Mouse (Mus musculus): ENCODE measurements around the gene H2afy. TPM values are rescaled to one million over a fixed set of nuclear protein-coding genes. Genes with fewer than 3 reads are reported as not detected.

H2afy gene
- total RNA-seq, 2 experiments from 2014 or later = 98.3 to 102 TPM

- DNase-seq (ENCODE audit: low spot score in 2 of 2) = no peak
- intact Hi-C loops (cut with DNase I) = no loop called here
Measured at GRCm38 (mm10) chr13:56084146-56084905, 51.8 kb downstream of the H2afy start.

- intact Hi-C loops (cut with DNase I) = no loop called here
- DNase-seq (ENCODE audit: low spot score in 2 of 2) = peak in 1 of 2 experiments; percentile 25
Measured at GRCm38 (mm10) chr13:56081656-56082055, 54.5 kb downstream of the H2afy start.

GRCm38 (mm10) chr13:56079616-56080015, 56.5 kb downstream of the H2afy start:
- intact Hi-C loops (cut with DNase I) = no loop called here
- no peak for DNase-seq (ENCODE audit: low spot score in 2 of 2)

GRCm38 (mm10) chr13:56078724-56079262, 57.4 kb downstream of the H2afy start:
- intact Hi-C loops (cut with DNase I) = no loop called here
- DNase-seq (ENCODE audit: low spot score in 2 of 2) = no peak

- no peak for DNase-seq (ENCODE audit: low spot score in 2 of 2)
Measured at GRCm38 (mm10) chr13:56075930-56076329, 60.2 kb downstream of the H2afy start.

GRCm38 (mm10) chr13:56073186-56073585, 63.0 kb downstream of the H2afy start:
- no peak for DNase-seq (ENCODE audit: low spot score in 2 of 2)
- intact Hi-C loops (cut with DNase I) = no loop called here

More at GRCm38 (mm10) chr13:56075930-56076329, 60.2 kb downstream of the H2afy start:
- intact Hi-C loops (cut with DNase I) = no loop called here

- intact Hi-C loops (cut with DNase I) = no loop called here
- peak; percentile 24 to 27 for DNase-seq (ENCODE audit: low spot score in 2 of 2)
Measured at GRCm38 (mm10) chr13:56072268-56072607, 63.9 kb downstream of the H2afy start.

GRCm38 (mm10) chr13:56071586-56072267, 64.4 kb downstream of the H2afy start:
- no peak for DNase-seq (ENCODE audit: low spot score in 2 of 2)
- intact Hi-C loops (cut with DNase I) = no loop called here

GRCm38 (mm10) chr13:56069643-56070042, 66.5 kb downstream of the H2afy start:
- intact Hi-C loops (cut with DNase I) = loop anchor here (10.0 kb wide), 1 partner anchor 325 kb away; no protein-coding TSS in a partner anchor
- no peak for DNase-seq (ENCODE audit: low spot score in 2 of 2)

- no peak for DNase-seq (ENCODE audit: low spot score in 2 of 2)
- intact Hi-C loops (cut with DNase I) = loop anchor here (10.0 kb wide), 1 partner anchor 324 kb away; no protein-coding TSS in a partner anchor
Measured at GRCm38 (mm10) chr13:56068517-56068916, 67.6 kb downstream of the H2afy start.

GRCm38 (mm10) chr13:56066904-56067303, 69.3 kb downstream of the H2afy start:
- intact Hi-C loops (cut with DNase I) = loop anchor here (10.0 kb wide), 1 partner anchor 322 kb away; no protein-coding TSS in a partner anchor
- DNase-seq (ENCODE audit: low spot score in 2 of 2) = no peak

- DNase-seq (ENCODE audit: low spot score in 2 of 2) = no peak
- intact Hi-C loops (cut with DNase I) = loop anchor here (10.0 kb wide), 1 partner anchor 321 kb away; no protein-coding TSS in a partner anchor
Measured at GRCm38 (mm10) chr13:56066152-56066551, 70.0 kb downstream of the H2afy start.

- intact Hi-C loops (cut with DNase I) = no loop called here
- peak in 1 of 2 experiments; percentile 57 for DNase-seq (ENCODE audit: low spot score in 2 of 2)
Measured at GRCm38 (mm10) chr13:56057761-56058160, 78.4 kb downstream of the H2afy start.

- intact Hi-C loops (cut with DNase I) = no loop called here
- DNase-seq (ENCODE audit: low spot score in 2 of 2) = no peak
Measured at GRCm38 (mm10) chr13:56055720-56056119, 80.4 kb downstream of the H2afy start.

- no peak for DNase-seq (ENCODE audit: low spot score in 2 of 2)
- intact Hi-C loops (cut with DNase I) = no loop called here
Measured at GRCm38 (mm10) chr13:56054089-56054488, 82.1 kb downstream of the H2afy start.

- intact Hi-C loops (cut with DNase I) = no loop called here
Measured at GRCm38 (mm10) chr13:56052781-56053180, 83.4 kb downstream of the H2afy start.

GRCm38 (mm10) chr13:56050246-56050645, 85.9 kb downstream of the H2afy start:
- intact Hi-C loops (cut with DNase I) = no loop called here
- DNase-seq (ENCODE audit: low spot score in 2 of 2) = no peak

More at GRCm38 (mm10) chr13:56052781-56053180, 83.4 kb downstream of the H2afy start:
- no peak for DNase-seq (ENCODE audit: low spot score in 2 of 2)

GRCm38 (mm10) chr13:56042221-56042620, 93.9 kb downstream of the H2afy start:
- no peak for DNase-seq (ENCODE audit: low spot score in 2 of 2)
- intact Hi-C loops (cut with DNase I) = no loop called here

GRCm38 (mm10) chr13:56040621-56041020, 95.5 kb downstream of the H2afy start:
- peak in 1 of 2 experiments; percentile 16 for DNase-seq (ENCODE audit: low spot score in 2 of 2)
- intact Hi-C loops (cut with DNase I) = no loop called here

- intact Hi-C loops (cut with DNase I) = no loop called here
- no peak for DNase-seq (ENCODE audit: low spot score in 2 of 2)
Measured at GRCm38 (mm10) chr13:56039610-56040371, 96.4 kb downstream of the H2afy start.

Measured in left cerebral cortex, postnatal 25 days (tissue).